Comparison of ENCODE assay signal across 8 mouse cellular contexts in genomic region chr9:4442908-4443307, GRCm38 (mm10).
DNase-seq lines count a peak whose midpoint lies in the region; ATAC-seq lines count a peak whose summit lies in the region.
"Had no signal": no experiment of that assay in that cellular context is flagged by ENCODE, and none has a peak within 500 bp of the region (broad histone marks: within the 10 kb centered on the region; RNA-seq: fewer than 3 reads in every experiment).

No protein-coding gene starts in this region.

- no peaks in the 10 kb centered on the region for H3K9me3 ChIP-seq in stomach, embryonic 14.5 days (ENCODE audit: control insufficient read depth, low read depth, low read length)
- H3K9me3 ChIP-seq: heart, embryonic 13.5 days had no signal

- H3K36me3 ChIP-seq in stomach, embryonic 14.5 days (ENCODE audit: control insufficient read depth, insufficient read depth, low read length): no peaks in the 10 kb centered on the region
- H3K36me3 ChIP-seq: heart, embryonic 13.5 days had no signal

- H3K27ac ChIP-seq in stomach, embryonic 14.5 days (ENCODE audit: low read length): no peak overlapping the region
- H3K27ac ChIP-seq: heart, embryonic 13.5 days had no signal

- H3K27me3 ChIP-seq in stomach, embryonic 14.5 days (ENCODE audit: control insufficient read depth, insufficient read depth, low read length): no peaks in the 10 kb centered on the region
- H3K27me3 ChIP-seq: heart, embryonic 13.5 days had no signal

- H3K4me3 ChIP-seq in stomach, embryonic 14.5 days (ENCODE audit: low read depth, low read length): no peak overlapping the region
- H3K4me3 ChIP-seq: heart, embryonic 13.5 days had no signal

- no peak overlapping the region for H3K9ac ChIP-seq in stomach, embryonic 14.5 days (replicated peaks; ENCODE audit: low read depth, low read length)
- H3K9ac ChIP-seq: heart, embryonic 13.5 days had no signal

- H3K4me2 ChIP-seq in stomach, embryonic 14.5 days (replicated peaks; ENCODE audit: low read depth, low read length): no peak overlapping the region
- H3K4me2 ChIP-seq: heart, embryonic 13.5 days had no signal

- 27% methylated on average over 2 of the region's 2 CpGs for WGBS in stomach, embryonic 14.5 days

- DNase-seq in ovary, postnatal 14 days (ENCODE audit: low spot score): peak; percentile 7
- no peak for DNase-seq in ovary, postnatal 10 days (ENCODE audit: low spot score)
- peak; percentile 81 for DNase-seq in R1 (ENCODE audit: low read depth, low spot score)
- peak; percentile 81 for DNase-seq in embryo, embryonic 10.5 days (ENCODE audit: low spot score)
- DNase-seq in kidney, adult 8-10 months: peak; percentile 17 to 52
- peak; percentile 5 for DNase-seq in lung, postnatal 25 days (ENCODE audit: low spot score)

- H3K4me1 ChIP-seq in stomach, embryonic 14.5 days (ENCODE audit: control insufficient read depth, insufficient read depth, low read length): no peaks in the 10 kb centered on the region
- H3K4me1 ChIP-seq: heart, embryonic 13.5 days had no signal

- 0 out of 2 replicates have a peak, but pooled peaks have one; percentile 33 for ATAC-seq in stomach, embryonic 14.5 days (ENCODE audit: insufficient number of reproducible peaks, insufficient read depth, low FRiP score, low read depth)
